Mouse (Mus musculus) ES-E14 (cell line): ENCODE measurements around the gene Trim7. TPM values are rescaled to one million over a fixed set of nuclear protein-coding genes. Genes with fewer than 3 reads are reported as not detected.
"Not testable (repeated sequence)": the region's sequence is repeated elsewhere in the genome, so short reads cannot be mapped to it uniquely, and the experiment has no call there.

Experiments
- DNase-seq: peaks from one replicate; pipeline ENCODE4 v3.0.0-alpha.2; 2013; ENCODE audit warnings: low read depth, low spot score
- H3K27ac ChIP-seq: 2 replicates; pipeline ENCODE4 v1.5.1; 2012; ENCODE audit warnings: low read depth, mild to moderate bottlenecking, low read length, moderate library complexity, mixed read lengths; ENCODE audit not compliant: poor library complexity, insufficient read depth, severe bottlenecking
- H3K36me3 ChIP-seq: 2 replicates; pipeline ENCODE4 v1.6.1; 2012; ENCODE audit warnings: mild to moderate bottlenecking, low read length, moderate library complexity, mixed read lengths; ENCODE audit not compliant: control insufficient read depth, poor library complexity, insufficient read depth, severe bottlenecking
- H3K4me1 ChIP-seq, 2 experiments: fragments of 150-350 bp in 1 of 2; sonication (generic) in 1 of 2; 2 replicates each; pipeline ENCODE4 v1.6.1; 2012; ENCODE audit warnings: low read length in 2 of 2, mild to moderate bottlenecking in 1 of 2, mixed read lengths in 1 of 2; ENCODE audit not compliant: control insufficient read depth in 2 of 2, insufficient read depth in 2 of 2, poor library complexity in 1 of 2
- H3K4me3 ChIP-seq, 2 experiments: fragments of 150-350 bp in 1 of 2; sonication (generic) in 1 of 2; 2 replicates each; pipeline ENCODE4 v1.5.1; 2012; ENCODE audit warnings: low read length in 2 of 2, low read depth in 1 of 2, mild to moderate bottlenecking in 1 of 2, mixed read lengths in 1 of 2; ENCODE audit not compliant: insufficient read depth in 1 of 2, poor library complexity in 1 of 2, severe bottlenecking in 1 of 2
- H3K9ac ChIP-seq: 2 replicates; pipeline ENCODE4 v1.6.1; 2012; ENCODE audit warnings: low read depth, mild to moderate bottlenecking, low read length, mixed read lengths; ENCODE audit not compliant: poor library complexity, insufficient read depth, severe bottlenecking
- H3K9me3 ChIP-seq: fragments of 150-350 bp; sonication (generic); 2 replicates; pipeline ENCODE4 v1.6.1; 2012; ENCODE audit warnings: low read depth, mild to moderate bottlenecking, low read length; ENCODE audit not compliant: control insufficient read depth, insufficient read depth
- CHD2 ChIP-seq: IDR thresholded peaks from 2 replicates; pipeline ENCODE4 v1.6.1; 2014; ENCODE audit warnings: mild to moderate bottlenecking, low read depth, low read length, inconsistent platforms
- HCFC1 ChIP-seq: IDR thresholded peaks from 2 replicates; pipeline ENCODE4 v1.6.1; 2012; ENCODE audit warnings: low read length, inconsistent platforms, borderline replicate concordance; ENCODE audit not compliant: insufficient read depth
- MAFK ChIP-seq: IDR thresholded peaks from 2 replicates; pipeline ENCODE4 v1.6.1; 2014; ENCODE audit warnings: mild to moderate bottlenecking, low read depth, low read length, inconsistent platforms; ENCODE audit not compliant: insufficient read depth
- ZC3H11A ChIP-seq: IDR thresholded peaks from 2 replicates; pipeline ENCODE4 v1.6.1; 2012; ENCODE audit warnings: low read depth, mild to moderate bottlenecking, inconsistent platforms, low read length, borderline replicate concordance
- ZNF384 ChIP-seq: IDR thresholded peaks from 2 replicates; pipeline ENCODE4 v1.6.1; 2012; ENCODE audit warnings: low read depth, low read length, inconsistent platforms
- in situ Hi-C, 2 experiments: fragments of 600-800 bp; cut with MboI; formaldehyde crosslinking; loops; one replicate each; pipeline ENCODE4 v1.15.1; 2025; ENCODE audit warnings: low sequenced_read_pairs in 2 of 2, inconsistent platforms in 1 of 2; ENCODE audit not compliant: unreplicated experiment in 2 of 2
- total RNA-seq: library from RNA; depleted of rRNA; stranded (reverse); fragments of 300-350 nt; gene quantifications from 2 replicates; pipeline ENCODE4 v1.2.3, GENCODE M21; 2012; rRNA removed

Gene Trim7
- total RNA-seq: 5.9 and 6.1 TPM in 2 replicates

GRCm38 (mm10) chr11:48825979-48826751 lies at the start of gene Trim7, which contains the start of gene Gm12184:
TSS of gene Trim7 (plus strand) at chr11:48826140.
TSS of gene Gm12184 (minus strand) at chr11:48826655.
- H3K4me3 ChIP-seq: peak within 1 kb of the TSS; percentile 52 to 55
- H3K4me1 ChIP-seq, H3K36me3 ChIP-seq, DNase-seq, in situ Hi-C loops, H3K9me3 ChIP-seq: not testable (repeated sequence)
- H3K27ac ChIP-seq: peak within 1 kb of the TSS; percentile 62
- H3K9ac ChIP-seq: peak within 1 kb of the TSS; percentile 29

GRCm38 (mm10) chr11:48776664-48777063 lies 49.3 kb upstream of the Trim7 start:
- peak; percentile 49 for DNase-seq
- Histone ChIP-seq H3K9me3 (no peaks in the 10 kb centered on the region), H3K36me3 (no peaks in the 10 kb centered on the region), H3K4me1 (peaks cover 1 to 9% of the 10 kb centered on the region in 2 experiments; a peak in 3 of 4 replicates), H3K27ac (no peak overlapping the region), H3K9ac (no peak overlapping the region), H3K4me3 (no peak overlapping the region)
- no peak for TF ChIP-seq ZNF384
- no peak for TF ChIP-seq MAFK
- TF ChIP-seq CHD2: no peak
- TF ChIP-seq HCFC1: no peak
- TF ChIP-seq ZC3H11A: no peak
- in situ Hi-C loops: loop anchor here in 1 of 2 experiments (10.0 kb wide), 1 partner anchor 328 kb away; no protein-coding TSS in a partner anchor

GRCm38 (mm10) chr11:48777303-48777702 lies 48.6 kb upstream of the Trim7 start:
- H3K36me3 ChIP-seq: no peaks in the 10 kb centered on the region
- no peak for TF ChIP-seq CHD2
- in situ Hi-C loops: loop anchor here in 1 of 2 experiments (10.0 kb wide), 1 partner anchor 327 kb away; no protein-coding TSS in a partner anchor
- no peak overlapping the region for H3K9ac ChIP-seq
- DNase-seq: no peak
- no peak overlapping the region for H3K27ac ChIP-seq
- H3K4me1 ChIP-seq: peaks cover 1 to 9% of the 10 kb centered on the region in 2 experiments; a peak in 3 of 4 replicates
- H3K9me3 ChIP-seq: no peaks in the 10 kb centered on the region
- no peak overlapping the region for H3K4me3 ChIP-seq

DNA sequence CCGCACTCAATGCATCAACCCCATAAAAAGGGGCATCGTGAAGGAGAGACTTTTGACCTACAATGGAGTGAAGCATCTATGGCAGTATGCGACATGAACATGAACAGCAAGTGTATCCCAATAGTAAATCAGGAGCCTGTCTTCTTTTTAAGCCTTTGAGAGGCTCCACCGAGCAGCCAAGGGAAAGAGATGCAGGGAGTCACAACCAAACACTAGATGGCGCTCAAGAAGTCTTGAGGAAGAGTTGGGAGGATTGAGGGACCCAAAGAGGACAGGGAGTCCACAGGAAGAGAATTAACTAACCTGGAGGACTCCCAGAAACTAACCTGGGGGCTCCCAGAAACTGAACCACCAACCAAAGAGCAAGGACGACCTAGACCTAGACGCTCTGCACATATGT lies 46.5 kb upstream of the Trim7 start:
- in situ Hi-C loops: loop anchor here in 1 of 2 experiments (10.0 kb wide), 1 partner anchor 325 kb away; no protein-coding TSS in a partner anchor
- no peak overlapping the region for H3K9ac ChIP-seq
- DNase-seq: peak; percentile 81

DNA sequence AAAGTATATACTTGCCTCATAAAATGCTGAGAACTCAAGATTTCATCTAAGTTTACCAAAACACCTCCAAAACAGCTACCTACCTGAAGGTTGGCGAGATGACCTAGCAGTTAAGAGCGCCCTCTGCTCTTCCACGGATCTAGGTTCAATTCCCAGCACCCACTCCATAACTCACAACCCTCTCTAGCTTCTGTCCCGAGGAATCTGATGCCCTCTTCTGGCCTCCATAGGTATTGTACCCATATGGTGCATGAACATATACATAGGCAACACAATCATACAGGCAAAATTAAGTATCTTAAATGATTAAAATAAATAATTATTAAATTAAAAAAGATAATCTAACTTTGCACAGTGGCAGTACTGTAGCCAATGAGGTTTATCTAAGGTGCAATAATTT lies 43.7 kb upstream of the Trim7 start:
- Histone ChIP-seq H3K9ac (no peak overlapping the region), H3K36me3 (no peaks in the 10 kb centered on the region), H3K4me1 (peaks cover 1 to 8% of the 10 kb centered on the region in 2 experiments; a peak in 3 of 4 replicates), H3K27ac (no peak overlapping the region), H3K9me3 (no peaks in the 10 kb centered on the region), H3K4me3 (no peak overlapping the region)
- peak; percentile 39 for DNase-seq
- no peak for TF ChIP-seq HCFC1
- no peak for TF ChIP-seq ZNF384
- TF ChIP-seq CHD2: no peak
- TF ChIP-seq ZC3H11A: no peak
- TF ChIP-seq MAFK: no peak
- in situ Hi-C loops: no loop called here

More for the DNA sequence above, 46.5 kb upstream of the Trim7 start:
- H3K4me3 ChIP-seq: peak overlapping the region; percentile 29 to 73; a peak in 3 of 4 replicates
- no peak for TF ChIP-seq ZC3H11A
- 0 out of 2 replicates have a peak, but pooled peaks have one; percentile 26 for TF ChIP-seq HCFC1
- TF ChIP-seq CHD2: no peak
- H3K9me3 ChIP-seq: no peaks in the 10 kb centered on the region
- H3K36me3 ChIP-seq: no peaks in the 10 kb centered on the region
- no peak overlapping the region for H3K27ac ChIP-seq
- H3K4me1 ChIP-seq: peaks cover 1 to 12% of the 10 kb centered on the region in 2 experiments; a peak in 3 of 4 replicates
